Mouse (Mus musculus) MN1 (cell line): ENCODE results near the gene Ccdc74a.

ENCODE experiments used
- DNase-seq: peaks from one replicate; pipeline ENCODE4 v3.0.0-alpha.2; 2016; ENCODE audit warnings: low spot score

The Ccdc74a gene

GRCm38 (mm10) chr16:17641301-17641700 is 5.0 kb upstream of the Ccdc74a start:
- DNase-seq: no peak

GRCm38 (mm10) chr16:17642311-17642710 is 4.0 kb upstream of the Ccdc74a start:
- no peak for DNase-seq

DNA sequence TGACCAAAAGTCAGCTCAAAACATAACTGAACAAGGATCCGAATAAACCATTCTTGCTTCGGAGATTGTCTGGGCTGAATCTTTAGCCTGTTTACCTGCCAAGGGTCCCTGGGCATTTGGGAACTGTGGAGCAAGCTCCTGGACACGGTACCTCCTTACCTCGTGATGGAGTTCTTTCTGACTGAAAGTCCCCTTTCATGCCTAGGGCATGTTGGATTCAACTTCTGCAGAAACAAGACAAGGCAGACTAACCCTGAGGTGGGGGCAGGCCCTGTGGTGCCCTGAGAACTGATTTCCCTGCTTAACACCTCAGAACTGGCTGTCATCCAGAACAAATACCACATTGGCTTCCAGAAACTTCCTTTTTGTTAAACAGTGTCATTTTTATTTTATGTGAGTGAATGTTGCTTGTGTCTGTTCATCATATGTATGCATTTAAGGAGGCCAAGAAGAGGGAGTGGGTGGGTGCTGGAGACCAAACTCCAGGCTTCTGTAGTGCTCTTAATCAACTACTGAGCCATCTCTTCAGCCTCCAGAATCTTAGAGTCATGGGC is 2.8 kb upstream of the Ccdc74a start:
- no peak for DNase-seq

DNA sequence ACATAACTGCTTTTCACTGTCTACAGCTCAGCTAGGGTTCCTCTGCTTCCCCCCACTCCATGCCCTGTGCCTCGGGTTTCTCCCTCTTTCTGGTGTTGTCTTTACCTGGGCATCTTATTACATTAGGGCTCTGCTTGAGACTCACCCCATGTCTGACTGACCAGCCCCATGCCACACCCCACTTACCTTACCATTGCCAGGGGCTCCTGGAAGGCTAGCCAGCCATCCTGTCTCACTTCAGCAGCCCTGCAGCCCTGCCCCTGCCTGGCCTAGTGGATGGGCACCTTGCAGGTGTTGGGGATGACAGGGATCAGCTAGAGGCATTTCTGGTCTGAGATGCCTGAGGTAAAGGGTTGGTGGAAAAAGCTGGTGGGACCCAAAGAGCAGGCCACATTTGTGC is 886 bp downstream of the Ccdc74a start:
- DNase-seq: no peak

DNA sequence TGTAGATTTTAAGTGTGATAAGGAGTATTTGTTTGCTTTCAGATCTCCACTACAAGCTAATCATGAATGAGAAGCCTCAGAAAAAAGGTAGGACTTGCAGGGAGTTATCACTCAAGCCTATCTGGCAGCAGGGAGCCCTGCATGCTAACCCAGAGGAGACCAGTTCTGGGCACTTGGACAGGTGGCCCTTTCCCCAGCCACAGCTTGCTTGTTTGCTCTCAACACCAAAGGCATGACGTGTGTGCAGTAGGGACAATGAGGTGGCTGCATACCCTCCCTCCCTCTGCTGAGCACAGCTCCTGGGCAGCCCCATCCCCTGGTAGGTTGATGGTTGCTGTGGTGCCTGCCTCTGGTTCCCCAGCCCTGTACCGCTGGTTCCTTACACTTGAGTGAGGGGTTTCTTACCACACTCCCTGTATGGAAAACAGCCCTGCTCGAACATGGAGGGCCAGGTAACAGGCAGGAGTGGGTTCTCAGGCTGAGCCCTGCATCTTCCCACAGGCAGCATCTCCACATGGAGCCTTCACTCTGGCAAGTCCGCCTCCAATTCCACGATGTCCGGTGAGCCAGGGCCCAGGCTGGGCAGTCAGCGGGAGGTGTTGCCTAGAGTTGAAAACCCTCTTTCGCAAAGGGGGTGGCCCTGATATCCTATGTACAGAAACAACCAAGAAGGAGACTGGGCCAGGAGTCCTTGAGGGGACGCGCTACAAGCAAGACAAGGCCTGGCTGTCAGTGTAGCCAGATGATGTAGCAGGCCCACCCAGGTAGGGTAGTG is 1.5 kb downstream of the Ccdc74a start:
- DNase-seq: no peak

DNA sequence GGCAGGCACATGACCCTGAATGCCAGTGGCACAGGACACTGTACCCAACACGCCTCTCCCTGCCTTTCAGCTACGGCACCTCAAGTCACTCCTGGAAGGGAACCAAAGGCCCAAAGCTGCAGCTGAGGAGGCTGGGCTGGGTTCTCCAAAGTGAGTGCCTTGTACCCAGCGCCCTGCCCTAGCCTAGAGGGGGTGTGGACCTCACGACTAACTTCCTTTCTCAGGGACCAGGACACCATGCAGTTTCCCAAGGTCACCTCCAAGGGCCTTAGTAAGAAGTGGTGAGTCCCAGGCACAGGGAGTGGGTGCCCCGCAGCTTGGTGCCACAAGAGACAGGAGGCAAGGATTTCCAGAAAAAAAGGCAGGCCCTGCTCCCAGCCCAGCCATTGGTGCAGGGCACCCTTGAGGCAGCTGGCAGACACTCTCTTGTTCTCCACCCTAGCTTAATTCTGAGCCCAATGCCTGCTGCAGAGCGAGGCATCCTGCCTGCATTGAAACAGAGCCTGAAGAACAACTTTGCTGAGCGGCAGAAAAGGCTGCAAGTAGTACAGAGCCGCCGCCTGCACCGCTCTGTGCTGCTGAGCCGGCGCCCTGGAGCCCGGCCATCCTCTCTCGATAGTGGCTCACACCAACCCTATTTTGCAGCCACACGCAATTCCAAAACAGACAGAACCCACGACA is 3.8 kb downstream of the Ccdc74a start:
- no peak for DNase-seq

DNA sequence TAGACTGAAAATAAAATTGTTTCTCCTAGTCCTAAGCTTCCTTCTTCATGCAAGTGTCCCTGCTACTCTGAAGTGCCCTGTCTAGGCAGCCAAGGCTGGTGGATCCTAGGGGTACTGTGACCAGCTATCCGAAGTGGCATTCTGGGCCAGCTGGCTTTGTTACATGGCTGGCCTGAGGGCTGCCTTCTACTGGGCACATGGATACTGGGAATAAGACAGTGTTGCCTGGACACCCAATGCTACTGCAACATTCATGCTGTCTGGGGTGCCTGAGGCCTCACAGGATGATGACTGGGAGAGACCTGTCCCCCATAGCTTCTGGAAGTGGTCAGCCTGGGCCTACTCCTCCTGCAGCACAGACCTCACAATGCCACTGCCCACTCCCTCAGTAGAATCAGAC is 4.4 kb downstream of the Ccdc74a start:
- no peak for DNase-seq

DNA sequence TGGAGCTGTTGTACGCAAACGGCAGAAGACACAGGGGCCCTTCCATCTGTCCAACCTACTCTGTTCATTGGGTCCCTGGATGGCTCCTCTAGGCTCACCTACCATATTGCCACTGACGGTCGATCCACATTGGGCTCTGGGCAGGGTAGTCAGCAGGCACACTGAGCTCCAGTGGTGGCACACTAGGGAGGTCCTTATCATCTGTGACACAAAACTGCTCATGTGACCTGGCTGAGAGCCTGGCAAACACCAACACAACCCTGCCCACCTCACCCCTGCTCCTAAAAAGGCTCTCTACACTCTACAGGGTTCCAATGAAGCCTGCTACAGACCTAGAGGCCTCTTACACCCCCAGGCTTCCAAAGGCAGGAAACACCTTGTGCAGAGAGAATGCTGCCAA is 6.3 kb downstream of the Ccdc74a start:
- no peak for DNase-seq

DNA sequence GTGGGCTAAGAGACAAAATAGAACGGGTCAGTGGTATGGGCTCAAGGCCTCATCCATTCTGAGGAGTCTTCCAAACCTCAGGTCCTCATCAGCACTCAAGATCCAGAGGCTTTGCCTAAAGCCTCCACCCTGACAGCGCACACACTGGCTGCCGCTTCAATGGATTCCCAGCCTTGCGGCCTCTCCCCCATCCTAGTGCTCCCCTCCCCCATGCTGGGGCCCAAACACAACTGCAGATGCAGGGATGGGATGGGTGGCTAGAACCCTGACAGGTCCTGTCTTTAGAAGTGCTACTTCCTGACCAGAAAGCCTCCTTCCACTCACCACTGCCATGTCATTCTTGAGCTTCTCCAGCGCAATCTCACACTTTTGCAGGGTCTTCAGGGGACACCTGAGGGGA is 7.3 kb downstream of the Ccdc74a start:
- DNase-seq: no peak

DNA sequence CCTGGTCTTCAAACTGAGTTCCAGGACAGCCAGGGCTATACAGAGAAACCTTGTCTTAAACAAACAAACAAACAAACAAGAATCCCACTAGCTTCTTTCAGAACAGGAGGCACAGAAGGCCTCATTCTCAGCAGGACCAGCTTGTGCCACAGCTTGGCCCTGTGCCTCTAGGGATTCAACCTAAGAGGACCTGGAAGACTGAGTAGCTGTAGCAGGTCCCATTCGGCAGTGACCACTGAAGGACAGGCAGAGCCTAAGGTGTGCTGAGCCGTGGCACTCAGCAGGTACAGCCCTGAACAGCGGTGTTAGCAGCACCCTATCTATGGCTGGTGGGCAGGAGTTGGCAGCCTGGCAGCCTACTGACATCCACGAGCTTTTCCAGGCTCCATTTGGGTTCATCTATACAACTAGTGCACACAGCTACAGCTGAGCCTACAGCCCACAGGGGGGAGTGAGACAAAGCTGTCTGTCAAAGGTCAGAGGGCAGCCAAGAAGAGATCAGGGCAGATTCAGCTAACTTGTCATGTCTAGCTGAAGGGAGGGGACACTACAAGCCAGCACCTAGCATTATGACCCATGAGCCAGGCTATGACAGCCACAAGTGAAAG is 8.0 kb downstream of the Ccdc74a start:
- no peak for DNase-seq

- no peak for DNase-seq
Measured at GRCm38 (mm10) chr16:17656212-17656871, 10.1 kb downstream of the Ccdc74a start.

DNA sequence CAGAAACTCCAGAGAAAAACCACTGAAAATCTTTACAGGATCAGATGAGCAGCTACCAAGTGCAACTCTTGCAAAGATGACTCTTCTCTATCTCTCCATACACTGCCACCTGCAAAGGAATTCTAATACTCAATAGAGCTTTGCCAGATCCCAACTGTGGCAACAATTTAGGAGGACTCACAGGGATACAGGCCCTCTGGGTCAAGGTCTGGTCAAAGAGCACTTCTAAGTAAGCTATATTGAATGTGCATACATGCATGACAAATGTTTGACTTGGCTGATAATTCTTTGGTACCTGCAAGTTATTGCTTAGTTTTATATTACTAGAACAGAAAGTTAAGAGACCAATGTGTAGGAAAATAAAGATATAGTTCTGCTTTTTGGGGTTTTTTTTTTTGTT is 19.3 kb downstream of the Ccdc74a start:
- DNase-seq: no peak

DNA sequence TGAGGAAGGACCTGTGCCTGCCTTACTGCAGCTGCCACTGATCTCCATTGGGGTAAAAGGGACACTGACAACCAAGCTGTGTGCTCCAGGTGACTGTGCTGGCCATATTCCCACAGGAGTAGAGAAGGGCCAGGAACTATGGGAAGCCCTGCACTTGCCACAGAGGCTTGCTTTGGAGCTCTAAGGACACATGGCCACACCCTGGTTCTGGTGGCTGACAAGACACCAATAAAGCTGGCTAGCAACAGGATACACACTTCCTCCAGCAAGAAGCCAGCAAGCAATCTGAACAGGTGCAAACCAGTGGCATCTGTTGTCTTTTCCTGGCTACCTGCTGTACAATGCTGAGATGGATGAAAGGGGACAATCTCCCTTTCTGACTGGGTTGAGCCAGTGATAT is 23.6 kb downstream of the Ccdc74a start:
- no peak for DNase-seq

- no peak for DNase-seq
Measured at GRCm38 (mm10) chr16:17694860-17695259, 48.6 kb downstream of the Ccdc74a start.
